Mouse (Mus musculus): ENCODE data around the gene Arap1. TPM values are rescaled to one million over a fixed set of nuclear protein-coding genes. Genes with fewer than 3 reads are reported as not detected.
A peak's percentile ranks its signal among the peaks of the same experiment; 100 is the strongest.

Gene Arap1
- total RNA-seq, 2 experiments from 2014 or later: 17.9 to 19.9 TPM

GRCm38 (mm10) chr7:101324142-101324962, 23.5 kb upstream of the Arap1 start:
- no peak for DNase-seq (ENCODE audit: low spot score in 2 of 2)
- intact Hi-C loops (cut with DNase I): no loop called here

GRCm38 (mm10) chr7:101326006-101326405, 21.9 kb upstream of the Arap1 start:
- DNase-seq (ENCODE audit: low spot score in 2 of 2): no peak
- intact Hi-C loops (cut with DNase I): no loop called here

GRCm38 (mm10) chr7:101327263-101327662, 20.6 kb upstream of the Arap1 start:
- DNase-seq (ENCODE audit: low spot score in 2 of 2): no peak
- intact Hi-C loops (cut with DNase I): no loop called here

GRCm38 (mm10) chr7:101327786-101328185, 20.1 kb upstream of the Arap1 start:
- intact Hi-C loops (cut with DNase I): no loop called here
- no peak for DNase-seq (ENCODE audit: low spot score in 2 of 2)

GRCm38 (mm10) chr7:101328621-101329158, 19.2 kb upstream of the Arap1 start:
- peak; percentile 76 to 91 for DNase-seq (ENCODE audit: low spot score in 2 of 2)
- intact Hi-C loops (cut with DNase I): no loop called here

GRCm38 (mm10) chr7:101329606-101330005, 18.3 kb upstream of the Arap1 start:
- DNase-seq (ENCODE audit: low spot score in 2 of 2): no peak
- intact Hi-C loops (cut with DNase I): no loop called here

GRCm38 (mm10) chr7:101330074-101330840, 17.6 kb upstream of the Arap1 start:
- intact Hi-C loops (cut with DNase I): no loop called here
- DNase-seq (ENCODE audit: low spot score in 2 of 2): no peak

GRCm38 (mm10) chr7:101330841-101331173, 17.1 kb upstream of the Arap1 start:
- DNase-seq (ENCODE audit: low spot score in 2 of 2): no peak
- intact Hi-C loops (cut with DNase I): no loop called here

GRCm38 (mm10) chr7:101332045-101332831, 15.6 kb upstream of the Arap1 start:
- no peak for DNase-seq (ENCODE audit: low spot score in 2 of 2)
- intact Hi-C loops (cut with DNase I): no loop called here

- no peak for DNase-seq (ENCODE audit: low spot score in 2 of 2)
- intact Hi-C loops (cut with DNase I): no loop called here
Observed at GRCm38 (mm10) chr7:101335228-101335627, 12.6 kb upstream of the Arap1 start.

- intact Hi-C loops (cut with DNase I): no loop called here
- DNase-seq (ENCODE audit: low spot score in 2 of 2): no peak
Observed at GRCm38 (mm10) chr7:101336686-101337085, 11.2 kb upstream of the Arap1 start.

GRCm38 (mm10) chr7:101337401-101337800, 10.5 kb upstream of the Arap1 start:
- intact Hi-C loops (cut with DNase I): no loop called here
- no peak for DNase-seq (ENCODE audit: low spot score in 2 of 2)

GRCm38 (mm10) chr7:101341405-101341804, 6.5 kb upstream of the Arap1 start:
- peak in 1 of 2 experiments; percentile 24 for DNase-seq (ENCODE audit: low spot score in 2 of 2)
- intact Hi-C loops (cut with DNase I): no loop called here

GRCm38 (mm10) chr7:101343135-101343534, 4.7 kb upstream of the Arap1 start:
- DNase-seq (ENCODE audit: low spot score in 2 of 2): no peak

GRCm38 (mm10) chr7:101344892-101345291, 3.0 kb upstream of the Arap1 start:
- intact Hi-C loops (cut with DNase I): no loop called here
- DNase-seq (ENCODE audit: low spot score in 2 of 2): no peak

More at GRCm38 (mm10) chr7:101343135-101343534, 4.7 kb upstream of the Arap1 start:
- intact Hi-C loops (cut with DNase I): no loop called here

- no peak for DNase-seq (ENCODE audit: low spot score in 2 of 2)
- intact Hi-C loops (cut with DNase I): no loop called here
Observed at GRCm38 (mm10) chr7:101346991-101347390, 876 bp upstream of the Arap1 start.

GRCm38 (mm10) chr7:101348312-101348711, 445 bp downstream of the Arap1 start:
- intact Hi-C loops (cut with DNase I): no loop called here
- no peak for DNase-seq (ENCODE audit: low spot score in 2 of 2)

- DNase-seq (ENCODE audit: low spot score in 2 of 2): peak; percentile 50 to 70
- intact Hi-C loops (cut with DNase I): no loop called here
Observed at GRCm38 (mm10) chr7:101349861-101350260, 2.0 kb downstream of the Arap1 start.

GRCm38 (mm10) chr7:101352404-101352803, 4.5 kb downstream of the Arap1 start:
- intact Hi-C loops (cut with DNase I): no loop called here
- DNase-seq (ENCODE audit: low spot score in 2 of 2): no peak

- intact Hi-C loops (cut with DNase I): no loop called here
- no peak for DNase-seq (ENCODE audit: low spot score in 2 of 2)
Observed at GRCm38 (mm10) chr7:101354423-101354822, 6.6 kb downstream of the Arap1 start.
